Mouse (Mus musculus) c-Kit-positive CD71-positive TER-119-negative erythroid progenitor cells, embryonic 14.5 days (primary cell): ENCODE measurements around the gene Gtf2i.

Experiments used
- DNase-seq: peaks from one replicate; pipeline ENCODE4 v3.0.0-alpha.2; 2013; ENCODE audit warnings: low read depth

The Gtf2i gene

DNA sequence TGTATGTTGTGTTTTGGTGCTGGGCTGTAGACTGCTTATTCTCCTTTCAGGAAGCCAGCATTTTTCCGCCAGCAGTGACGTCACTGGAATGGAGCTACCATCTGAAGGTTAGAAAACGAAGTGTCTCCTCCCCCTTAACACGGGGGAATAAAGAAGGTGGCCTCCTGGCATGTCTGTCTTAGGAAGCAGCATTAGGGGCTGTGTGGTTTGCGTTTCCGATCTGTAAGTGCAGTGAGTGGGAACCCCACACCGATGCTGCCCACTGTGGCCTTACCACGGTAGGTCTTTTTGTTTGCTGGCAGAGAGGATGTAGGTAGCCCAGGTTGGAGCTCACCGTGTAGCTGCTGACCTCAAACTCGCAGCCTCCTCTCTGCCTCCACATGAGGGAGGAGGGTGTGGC is 107.8 kb downstream of the Gtf2i start:
- DNase-seq: no peak

DNA sequence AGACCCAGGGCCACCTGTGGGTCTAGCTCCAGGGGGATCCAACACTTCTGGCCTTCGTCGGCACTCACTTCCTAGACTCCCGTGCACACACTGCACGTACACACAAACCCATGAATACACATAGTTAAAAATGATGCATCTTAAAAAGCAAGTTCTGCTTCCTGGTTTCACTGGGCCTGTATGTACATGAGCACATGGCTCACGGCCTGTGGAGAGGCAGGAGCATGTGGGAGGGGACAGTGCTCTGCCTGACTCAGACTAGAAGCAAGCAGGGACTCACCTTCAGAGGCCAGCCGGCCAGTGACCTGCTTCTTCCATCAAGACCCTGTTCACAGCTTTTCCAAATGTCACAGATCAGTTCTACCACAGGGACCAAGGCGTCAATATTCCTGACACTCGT is 120.9 kb downstream of the Gtf2i start:
- no peak for DNase-seq

DNA sequence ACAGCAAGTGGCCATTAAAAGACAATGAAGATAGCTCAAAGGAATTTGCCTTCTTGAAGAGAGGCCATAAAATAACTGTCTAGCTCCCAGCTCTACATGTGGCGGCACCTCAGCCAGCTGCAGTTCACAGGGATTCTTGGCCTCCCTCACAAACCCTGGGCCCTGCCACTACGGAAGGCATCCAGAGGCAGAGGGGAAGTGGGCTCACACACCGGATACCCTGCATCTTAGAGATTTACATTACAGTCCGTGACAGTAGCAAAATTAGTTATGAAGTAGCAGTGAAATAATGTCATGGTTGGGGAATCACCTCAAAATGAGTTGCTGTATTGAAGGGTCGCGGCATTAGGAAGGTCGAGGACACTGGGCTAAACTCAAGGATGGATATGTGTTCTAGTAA is 126.0 kb downstream of the Gtf2i start:
- no peak for DNase-seq
